Mouse (Mus musculus): Measurements from ENCODE around the gene Usp4. TPM values are rescaled to one million over a fixed set of nuclear protein-coding genes. Genes with fewer than 3 reads are reported as not detected.
A peak's percentile ranks its signal among the peaks of the same experiment; 100 is the strongest.
"Not testable (repeated sequence)": the region's sequence is repeated elsewhere in the genome, so short reads cannot be mapped to it uniquely, and the experiment has no call there.

Usp4 gene
- polyA plus RNA-seq, 1 experiment from 2014 or later: 126 TPM

- Histone ChIP-seq H3K36me3 (ENCODE audit: control insufficient read depth, insufficient read depth, low read length) (no peaks in the 10 kb centered on the region), H3K27ac (ENCODE audit: low read length) (no peak overlapping the region), H3K4me3 (ENCODE audit: low read depth, low read length) (no peak overlapping the region), H3K9me3 (replicated peaks; ENCODE audit: control insufficient read depth, low read length, poor library complexity, severe bottlenecking) (no peaks in the 10 kb centered on the region), H3K27me3 (ENCODE audit: control insufficient read depth, insufficient read depth, low read depth, low read length) (no peaks in the 10 kb centered on the region), H3K4me2 (ENCODE audit: low read length) (no peak overlapping the region), H3K4me1 (ENCODE audit: control insufficient read depth, insufficient read depth, low read length) (no peaks in the 10 kb centered on the region), H3K9ac (ENCODE audit: low read depth, low read length) (no peak overlapping the region)
- WGBS: 96% methylated on average over 3 of the region's 3 CpGs
- ATAC-seq: no peak
These were observed 30.1 kb upstream of the Usp4 start for GRCm38 (mm10) chr9:108317572-108317971.

GRCm38 (mm10) chr9:108318462-108318861, 29.2 kb upstream of the Usp4 start:
- H3K4me1 ChIP-seq (ENCODE audit: control insufficient read depth, insufficient read depth, low read length): no peaks in the 10 kb centered on the region
- no peak overlapping the region for H3K4me2 ChIP-seq (ENCODE audit: low read length)
- 73% methylated on average over 2 of the region's 2 CpGs for WGBS
- H3K9me3 ChIP-seq (replicated peaks; ENCODE audit: control insufficient read depth, low read length, poor library complexity, severe bottlenecking): no peaks in the 10 kb centered on the region
- no peak overlapping the region for H3K27ac ChIP-seq (ENCODE audit: low read length)
- no peak overlapping the region for H3K4me3 ChIP-seq (ENCODE audit: low read depth, low read length)
- no peaks in the 10 kb centered on the region for H3K36me3 ChIP-seq (ENCODE audit: control insufficient read depth, insufficient read depth, low read length)
- H3K9ac ChIP-seq (ENCODE audit: low read depth, low read length): no peak overlapping the region
- no peak for ATAC-seq
- H3K27me3 ChIP-seq (ENCODE audit: control insufficient read depth, insufficient read depth, low read depth, low read length): no peaks in the 10 kb centered on the region

GRCm38 (mm10) chr9:108322054-108322453, 25.6 kb upstream of the Usp4 start:
- not testable (repeated sequence) for ATAC-seq
- 93% methylated on average over 7 of the region's 7 CpGs for WGBS

GRCm38 (mm10) chr9:108324784-108325183, 22.9 kb upstream of the Usp4 start:
- no peaks in the 10 kb centered on the region for H3K27me3 ChIP-seq (ENCODE audit: control insufficient read depth, insufficient read depth, low read depth, low read length)
- no peak overlapping the region for H3K9ac ChIP-seq (ENCODE audit: low read depth, low read length)
- H3K36me3 ChIP-seq (ENCODE audit: control insufficient read depth, insufficient read depth, low read length): peaks cover 8% of the 10 kb centered on the region
- WGBS: 94% methylated on average over 1 of the region's 1 CpGs
- H3K9me3 ChIP-seq (replicated peaks; ENCODE audit: control insufficient read depth, low read length, poor library complexity, severe bottlenecking): no peaks in the 10 kb centered on the region
- ATAC-seq: no peak
- no peak overlapping the region for H3K4me3 ChIP-seq (ENCODE audit: low read depth, low read length)
- no peaks in the 10 kb centered on the region for H3K4me1 ChIP-seq (ENCODE audit: control insufficient read depth, insufficient read depth, low read length)
- no peak overlapping the region for H3K4me2 ChIP-seq (ENCODE audit: low read length)
- 0 out of 2 replicates have a peak overlapping the region, but pooled peaks have one; percentile 22 for H3K27ac ChIP-seq (ENCODE audit: low read length)

More at GRCm38 (mm10) chr9:108322054-108322453, 25.6 kb upstream of the Usp4 start:
- H3K9ac ChIP-seq (ENCODE audit: low read depth, low read length); H3K36me3 ChIP-seq (ENCODE audit: control insufficient read depth, insufficient read depth, low read length); H3K4me2 ChIP-seq (ENCODE audit: low read length); H3K27me3 ChIP-seq (ENCODE audit: control insufficient read depth, insufficient read depth, low read depth, low read length); H3K4me3 ChIP-seq (ENCODE audit: low read depth, low read length); H3K27ac ChIP-seq (ENCODE audit: low read length); H3K9me3 ChIP-seq (replicated peaks; ENCODE audit: control insufficient read depth, low read length, poor library complexity, severe bottlenecking); H3K4me1 ChIP-seq (ENCODE audit: control insufficient read depth, insufficient read depth, low read length): not testable (repeated sequence)

GRCm38 (mm10) chr9:108325811-108326210, 21.8 kb upstream of the Usp4 start:
- 95% methylated on average over 2 of the region's 2 CpGs for WGBS
- Histone ChIP-seq H3K27me3 (ENCODE audit: control insufficient read depth, insufficient read depth, low read depth, low read length) (no peaks in the 10 kb centered on the region), H3K9ac (ENCODE audit: low read depth, low read length) (no peak overlapping the region), H3K27ac (ENCODE audit: low read length) (no peak overlapping the region), H3K4me2 (ENCODE audit: low read length) (no peak overlapping the region), H3K9me3 (replicated peaks; ENCODE audit: control insufficient read depth, low read length, poor library complexity, severe bottlenecking) (no peaks in the 10 kb centered on the region), H3K36me3 (ENCODE audit: control insufficient read depth, insufficient read depth, low read length) (peaks cover 9% of the 10 kb centered on the region), H3K4me1 (ENCODE audit: control insufficient read depth, insufficient read depth, low read length) (no peaks in the 10 kb centered on the region), H3K4me3 (ENCODE audit: low read depth, low read length) (no peak overlapping the region)
- ATAC-seq: no peak

GRCm38 (mm10) chr9:108337848-108338550, 9.7 kb upstream of the Usp4 start:
- peaks cover 18% of the 10 kb centered on the region for H3K36me3 ChIP-seq (ENCODE audit: control insufficient read depth, insufficient read depth, low read length)
- 67% methylated on average over 10 of the region's 10 CpGs for WGBS
- H3K27ac ChIP-seq (ENCODE audit: low read length): peak overlapping the region; percentile 80; the same call in 1 of the 2 replicates
- H3K27me3 ChIP-seq (ENCODE audit: control insufficient read depth, insufficient read depth, low read depth, low read length): no peaks in the 10 kb centered on the region
- H3K9me3 ChIP-seq (replicated peaks; ENCODE audit: control insufficient read depth, low read length, poor library complexity, severe bottlenecking): no peaks in the 10 kb centered on the region
- no peak for ATAC-seq
- no peak overlapping the region for H3K9ac ChIP-seq (ENCODE audit: low read depth, low read length)
- H3K4me2 ChIP-seq (ENCODE audit: low read length): no peak overlapping the region
- no peak overlapping the region for H3K4me3 ChIP-seq (ENCODE audit: low read depth, low read length)
- peaks cover 13% of the 10 kb centered on the region for H3K4me1 ChIP-seq (ENCODE audit: control insufficient read depth, insufficient read depth, low read length)

- H3K4me3 ChIP-seq (ENCODE audit: low read depth, low read length): peak overlapping the region; percentile 56
- peak overlapping the region; percentile 62 for H3K4me2 ChIP-seq (ENCODE audit: low read length)
- WGBS: 35% methylated on average over 6 of the region's 6 CpGs
- H3K9me3 ChIP-seq (replicated peaks; ENCODE audit: control insufficient read depth, low read length, poor library complexity, severe bottlenecking): no peaks in the 10 kb centered on the region
- peak; percentile 18; the same call in 1 of the 2 replicates for ATAC-seq
- H3K36me3 ChIP-seq (ENCODE audit: control insufficient read depth, insufficient read depth, low read length): peaks cover 15% of the 10 kb centered on the region
- no peaks in the 10 kb centered on the region for H3K27me3 ChIP-seq (ENCODE audit: control insufficient read depth, insufficient read depth, low read depth, low read length)
- H3K27ac ChIP-seq (ENCODE audit: low read length): peak overlapping the region; percentile 80
- H3K4me1 ChIP-seq (ENCODE audit: control insufficient read depth, insufficient read depth, low read length): peaks cover 13% of the 10 kb centered on the region
- H3K9ac ChIP-seq (ENCODE audit: low read depth, low read length): peak overlapping the region; percentile 76; the same call in 1 of the 2 replicates
These were observed 9.1 kb upstream of the Usp4 start for GRCm38 (mm10) chr9:108338551-108338885.

- H3K4me2 ChIP-seq (ENCODE audit: low read length): peak within 1 kb of the TSS; percentile 62
- no peaks in the 10 kb centered on the region for H3K27me3 ChIP-seq (ENCODE audit: control insufficient read depth, insufficient read depth, low read depth, low read length)
- WGBS: under 1% methylated on average over 49 of the region's 49 CpGs
- H3K9ac ChIP-seq (ENCODE audit: low read depth, low read length): peak within 1 kb of the TSS; percentile 76
- peaks cover 13% of the 10 kb centered on the region for H3K4me1 ChIP-seq (ENCODE audit: control insufficient read depth, insufficient read depth, low read length)
- peak within 1 kb of the TSS; percentile 56 for H3K4me3 ChIP-seq (ENCODE audit: low read depth, low read length)
- peaks cover 12% of the 10 kb centered on the region for H3K36me3 ChIP-seq (ENCODE audit: control insufficient read depth, insufficient read depth, low read length)
- H3K9me3 ChIP-seq (replicated peaks; ENCODE audit: control insufficient read depth, low read length, poor library complexity, severe bottlenecking): no peaks in the 10 kb centered on the region
- H3K27ac ChIP-seq (ENCODE audit: low read length): peak within 1 kb of the TSS; percentile 80
- peak; percentile 97 for ATAC-seq
These were observed 8.5 kb upstream of the Usp4 start, which contains the start of gene Gpx1 for GRCm38 (mm10) chr9:108338886-108339781. Gene Gpx1, plus strand, starts transcription at chr9:108338903.

- no peak for ATAC-seq
- Histone ChIP-seq H3K4me1 (ENCODE audit: control insufficient read depth, insufficient read depth, low read length) (peaks cover 13% of the 10 kb centered on the region), H3K4me2 (ENCODE audit: low read length) (peak overlapping the region; percentile 62), H3K4me3 (ENCODE audit: low read depth, low read length) (peak overlapping the region; percentile 56), H3K9me3 (replicated peaks; ENCODE audit: control insufficient read depth, low read length, poor library complexity, severe bottlenecking) (no peaks in the 10 kb centered on the region), H3K36me3 (ENCODE audit: control insufficient read depth, insufficient read depth, low read length) (peaks cover 5% of the 10 kb centered on the region), H3K27me3 (ENCODE audit: control insufficient read depth, insufficient read depth, low read depth, low read length) (no peaks in the 10 kb centered on the region), H3K9ac (ENCODE audit: low read depth, low read length) (peak overlapping the region; percentile 76), H3K27ac (ENCODE audit: low read length) (no peak overlapping the region)
- 20% methylated on average over 20 of the region's 20 CpGs for WGBS
These were observed 7.8 kb upstream of the Usp4 start for GRCm38 (mm10) chr9:108339886-108340257.
